Mouse (Mus musculus): ENCODE data around the gene Rad9a.

- TF ChIP-seq POLR2A (IDR thresholded peaks at IDR 0.05; ENCODE audit: control insufficient read depth, low read depth, low read length) (no peak), CTCF (IDR thresholded peaks at IDR 0.05; ENCODE audit: control insufficient read depth, insufficient read depth, insufficient replicate concordance, low read depth, low read length) (no peak)
These were observed 52.6 kb downstream of the Rad9a start for GRCm38 (mm10) chr19:4148819-4149218.
